Mouse (Mus musculus) layer of hippocampus, postnatal 25 days (tissue): ENCODE measurements around the gene Pgam5. TPM values are rescaled to one million over a fixed set of nuclear protein-coding genes. Genes with fewer than 3 reads are reported as not detected.

ENCODE experiments used
- DNase-seq, 2 experiments: peaks; one replicate each; pipeline ENCODE4 v3.0.0; 2022; ENCODE audit warnings: mixed read lengths in 2 of 2, low spot score in 1 of 2; ENCODE audit errors: extremely low spot score in 1 of 2
- total RNA-seq, 2 experiments: library from RNA; stranded (reverse); gene quantifications; 2 replicates each; pipeline ENCODE4 v1.2.3; 2021

Pgam5 gene
- total RNA-seq, 2 experiments from 2014 or later = 62.5 to 63.2 TPM

GRCm38 (mm10) chr5:110230780-110231461 is 38.8 kb downstream of the Pgam5 start, which contains the start of gene Ankle2:
TSS of gene Ankle2 (plus strand) at chr5:110231004.
- DNase-seq = peak; percentile 91 to 93

DNA sequence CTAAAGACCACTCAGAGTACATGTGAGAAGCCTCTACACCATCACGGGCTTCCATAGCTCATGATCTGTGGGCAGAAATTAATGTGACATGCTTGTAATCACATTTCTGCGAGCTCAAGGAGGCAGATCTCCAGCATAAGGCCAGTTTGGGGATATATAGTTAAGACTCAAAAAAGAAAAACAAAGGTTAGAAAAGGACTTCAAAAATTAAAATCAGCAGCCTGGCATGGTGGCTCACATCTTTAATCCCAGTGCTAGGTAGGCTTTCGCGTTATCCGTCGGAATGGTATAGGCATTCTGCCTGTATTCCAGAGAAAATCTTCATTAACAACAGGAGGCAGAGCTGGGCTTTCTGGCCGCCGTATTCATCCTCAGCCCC is 39.3 kb downstream of the Pgam5 start:
- peak in 1 of 2 experiments; percentile 5 for DNase-seq

DNA sequence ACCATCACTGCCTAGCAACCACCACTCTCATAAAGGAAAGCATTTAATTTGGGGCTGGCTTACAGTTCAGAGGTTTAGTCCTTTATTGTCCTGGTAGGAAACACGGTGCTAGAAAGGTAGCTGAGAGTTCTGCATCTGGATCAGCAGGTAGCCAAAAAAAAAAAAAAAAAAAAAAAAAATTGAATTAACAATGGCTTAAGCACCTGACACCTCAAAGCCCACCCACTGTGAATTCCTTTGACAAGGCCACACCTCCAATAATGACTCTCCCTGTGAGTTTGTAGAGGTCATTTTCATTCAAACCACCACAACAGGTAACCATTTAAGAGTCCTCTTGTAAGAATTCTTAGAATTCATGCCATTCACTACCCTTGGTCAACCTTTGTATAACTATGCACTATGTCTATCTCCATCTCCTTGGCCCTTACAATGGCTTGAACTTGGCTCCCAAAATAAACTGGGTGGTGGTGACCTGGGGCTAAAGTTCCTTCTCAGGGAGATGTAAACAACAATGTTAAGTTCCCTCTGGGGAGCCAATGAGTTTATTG is 42.3 kb downstream of the Pgam5 start:
- no peak for DNase-seq

DNA sequence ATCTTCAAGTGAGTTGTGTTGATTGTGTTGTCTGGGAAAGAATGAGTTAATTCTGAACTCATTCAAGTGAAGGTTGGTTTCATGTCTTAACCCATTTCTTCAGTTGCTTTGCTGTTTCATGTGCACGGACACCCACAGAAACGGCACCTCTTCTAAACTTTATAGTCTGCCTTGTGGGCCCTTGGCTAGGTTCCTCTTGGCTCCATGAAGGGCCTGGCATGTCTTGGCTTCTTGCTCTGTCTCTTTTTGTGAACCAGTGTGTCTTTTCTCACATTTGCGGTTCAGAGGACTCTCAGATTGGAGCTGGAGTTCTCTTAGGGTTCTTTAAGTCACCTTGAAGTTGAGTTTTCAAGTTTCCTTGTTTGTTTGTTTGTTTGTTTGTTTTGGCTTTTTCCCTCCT is 44.7 kb downstream of the Pgam5 start:
- DNase-seq = no peak

DNA sequence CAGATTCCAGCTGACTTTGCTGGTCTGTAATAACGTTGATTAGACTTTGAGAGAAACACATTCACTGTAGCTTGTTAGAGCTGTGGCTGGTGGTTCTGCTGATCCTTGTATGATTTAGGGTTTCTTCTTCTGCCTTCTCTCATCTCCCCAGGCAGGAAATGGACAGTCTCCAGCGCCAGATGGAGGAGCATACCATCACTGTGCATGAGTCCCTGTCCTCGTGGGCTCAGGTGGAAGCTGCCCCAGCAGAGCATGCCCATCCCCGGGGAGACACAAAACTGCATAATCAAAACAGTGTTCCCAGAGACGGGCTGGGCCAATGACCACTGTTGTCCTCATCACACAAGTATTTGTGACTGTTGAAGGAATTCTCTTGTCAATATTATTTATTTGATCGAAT is 47.0 kb downstream of the Pgam5 start:
- no peak for DNase-seq

- no peak for DNase-seq
Observed at GRCm38 (mm10) chr5:110220331-110220730, 49.4 kb downstream of the Pgam5 start.

DNA sequence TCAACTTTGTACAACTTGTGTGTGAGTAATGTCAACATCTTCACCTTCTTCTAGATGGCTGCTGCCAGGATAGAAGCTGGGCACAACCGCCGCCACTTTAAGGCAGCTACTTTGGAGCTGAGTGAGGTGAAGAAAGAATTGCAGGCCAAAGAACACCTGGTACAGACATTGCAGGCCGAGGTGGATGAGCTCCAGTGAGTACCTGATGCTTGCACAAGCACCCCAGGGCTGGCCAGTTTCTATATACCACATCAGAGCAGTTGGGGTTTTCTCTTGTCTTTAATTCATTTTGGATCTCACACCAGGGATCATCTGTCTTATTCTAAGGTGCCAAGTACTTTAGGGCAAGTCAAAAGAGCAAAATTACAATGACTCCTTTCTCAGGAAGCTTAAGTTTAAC is 52.9 kb downstream of the Pgam5 start:
- no peak for DNase-seq

DNA sequence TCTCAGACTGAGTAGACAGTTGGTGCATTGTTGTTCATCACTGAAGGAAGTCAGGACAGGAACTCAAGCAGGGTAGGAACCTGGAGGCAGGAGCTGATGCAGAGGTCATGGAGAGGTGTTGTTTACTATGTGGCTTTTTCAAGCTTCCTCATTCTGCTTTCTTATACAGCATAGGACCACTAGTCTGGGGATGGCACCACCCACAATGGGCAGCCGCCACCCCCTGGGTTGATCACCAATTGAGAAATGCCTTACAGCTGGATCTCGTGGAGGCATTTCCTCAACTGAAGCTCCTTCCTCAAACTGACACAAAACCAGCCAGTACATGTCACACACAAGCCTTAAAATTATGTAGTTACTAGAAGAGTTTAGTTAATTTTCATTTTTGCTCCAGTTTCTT is 58.4 kb downstream of the Pgam5 start:
- no peak for DNase-seq

Other genes with a start within 250 kb of the Pgam5 start
- 10 to 100 TPM in 1 of 2 experiments, 1 to 10 TPM in 1; 7.8 to 13.0 TPM for gene Gm17655, start 197.4 kb downstream of the Pgam5 start, total RNA-seq
- under 1 TPM; 0.56 to 0.76 TPM for gene Gm35315, start 175.5 kb downstream of the Pgam5 start, total RNA-seq
- gene Plcxd1, start 169.9 kb downstream of the Pgam5 start, total RNA-seq = 1 to 10 TPM; 4.4 to 4.7 TPM
- gene Gtpbp6, start 161.7 kb downstream of the Pgam5 start, total RNA-seq = 10 to 100 TPM; 69.3 to 91.5 TPM
- gene Zfp605, start 159.8 kb downstream of the Pgam5 start, total RNA-seq = 10 to 100 TPM; 15.4 to 17.0 TPM
- 10 to 100 TPM; 46.5 to 61.0 TPM for gene Chfr, start 134.1 kb downstream of the Pgam5 start, total RNA-seq
- 10 to 100 TPM; 44.6 to 50.7 TPM for gene Golga3, start 93.2 kb downstream of the Pgam5 start, total RNA-seq
- 10 to 100 TPM; 36.1 to 41.3 TPM for gene Ankle2, start 38.9 kb downstream of the Pgam5 start, total RNA-seq
- gene Pxmp2, start 16.3 kb upstream of the Pgam5 start, total RNA-seq = 10 to 100 TPM in 1 of 2 experiments, 1 to 10 TPM in 1; 10.0 to 12.6 TPM
- 1 to 10 TPM; 1.3 to 1.8 TPM for gene Pole, start 16.4 kb upstream of the Pgam5 start, total RNA-seq
- gene P2rx2, start 73.3 kb upstream of the Pgam5 start, total RNA-seq = under 1 TPM in 1 of 2 experiments, not detected in 1; 0.75 TPM
- not detected for gene Lrcol1, start 74.8 kb upstream of the Pgam5 start, total RNA-seq
- gene Fbrsl1, start 178.6 kb upstream of the Pgam5 start, total RNA-seq = 10 to 100 TPM; 83.5 to 89.3 TPM